Mouse (Mus musculus) kidney, adult 2 months (tissue): ENCODE measurements at regions not wholly inside any gene's neighbourhood (a gene's known extent, or its start where the extent isn't known, plus 50 kb on each side); places are given as distances from the start of the nearest gene placed in this dataset.

Source experiments
- DNase-seq: peaks from one replicate; pipeline ENCODE4 v3.0.0; 2021
- H3K27ac ChIP-seq: fragments of 200-500 bp; 2 replicates; pipeline ENCODE4 v1.5.1; 2012; ENCODE audit warnings: low read depth, low read length, control low read depth, inconsistent platforms; ENCODE audit not compliant: insufficient read depth
- H3K27me3 ChIP-seq: fragments of 200-500 bp; replicated peaks from 2 replicates; pipeline ENCODE4 v1.6.1; 2012; ENCODE audit warnings: mild to moderate bottlenecking, moderate library complexity, low read length, inconsistent platforms; ENCODE audit not compliant: control insufficient read depth, insufficient read depth
- H3K36me3 ChIP-seq: fragments of 200-500 bp; 2 replicates; pipeline ENCODE4 v1.6.1; 2012; ENCODE audit warnings: mild to moderate bottlenecking, moderate library complexity, low read length, inconsistent platforms; ENCODE audit not compliant: control insufficient read depth, insufficient read depth
- H3K4me1 ChIP-seq: fragments of 200-500 bp; 2 replicates; pipeline ENCODE4 v1.6.1; 2011; ENCODE audit warnings: low read length; ENCODE audit not compliant: control insufficient read depth, insufficient read depth
- H3K4me3 ChIP-seq: fragments of 200-500 bp; 2 replicates; pipeline ENCODE4 v1.5.1; 2011; ENCODE audit warnings: mild to moderate bottlenecking, low read depth, low read length, control low read depth; ENCODE audit not compliant: insufficient read depth
- CTCF ChIP-seq: fragments of 200-500 bp; conservative IDR thresholded peaks from 2 replicates; pipeline ENCODE4 v1.5.1; 2011; ENCODE audit warnings: low read depth, mild to moderate bottlenecking, control low read depth, low read length, moderate library complexity, mixed read lengths; ENCODE audit not compliant: insufficient read depth, insufficient read length
- POLR2A ChIP-seq: fragments of 200-500 bp; IDR thresholded peaks from one replicate; pipeline ENCODE4 v1.6.1; 2011; ENCODE audit warnings: low read depth, low read length, control low read depth
- WGBS: fragments of 180-500 bp; shearing (Covaris S2); methylation state at CpG from one replicate; pipeline ENCODE4 v1.1.7; 2018; 5-methylcytosine and 5-hydroxymethylcytosine counted together

DNA sequence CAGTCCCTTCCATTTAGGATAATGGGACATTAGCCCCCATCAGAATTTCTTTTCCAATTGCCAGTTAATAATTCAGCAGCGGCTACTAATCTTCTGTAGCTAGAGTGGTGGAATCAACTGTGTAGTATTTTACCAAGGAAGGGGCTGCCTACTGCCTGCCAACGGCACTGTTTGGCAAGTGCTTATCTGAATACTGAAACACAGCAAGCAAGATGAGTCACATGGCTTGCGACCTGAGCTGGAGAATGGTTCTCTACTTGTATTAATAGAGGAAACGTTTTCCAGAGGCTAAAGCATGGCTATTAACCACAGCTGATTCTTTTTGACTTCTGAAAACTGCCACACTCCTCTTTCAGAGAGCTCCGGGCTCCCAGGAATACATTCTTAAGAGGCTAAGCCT, 681.6 kb upstream of the Pkdcc start:
- WGBS: 71% methylated on average over 5 of the region's 5 CpGs
- no peaks in the 10 kb centered on the region for H3K4me1 ChIP-seq
- H3K36me3 ChIP-seq: no peaks in the 10 kb centered on the region
- no peaks in the 10 kb centered on the region for H3K27me3 ChIP-seq
- H3K4me3 ChIP-seq: no peak overlapping the region
- TF ChIP-seq POLR2A: no peak
- no peak for TF ChIP-seq CTCF
- H3K27ac ChIP-seq: no peak overlapping the region
- no peak for DNase-seq

DNA sequence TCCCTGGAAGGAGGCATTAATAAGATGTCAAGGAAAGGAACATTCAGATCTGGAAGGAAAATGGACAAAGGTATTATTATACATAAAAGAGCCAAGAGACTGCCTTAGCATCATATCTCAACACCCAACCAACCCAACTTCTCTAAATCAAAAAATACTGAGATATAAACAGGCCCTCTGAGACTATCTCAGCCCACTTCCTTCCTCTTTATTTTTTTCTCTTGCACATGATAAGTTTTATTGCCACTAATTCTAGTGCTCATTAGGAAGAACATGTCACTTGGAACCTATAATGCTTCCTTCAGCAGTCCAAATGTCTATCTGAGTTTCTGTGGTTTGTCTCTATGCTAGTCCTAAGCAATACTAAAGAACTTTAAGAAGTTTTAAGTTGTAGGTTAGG, 697.0 kb upstream of the Pkdcc start:
- Histone ChIP-seq H3K27me3 (no peaks in the 10 kb centered on the region), H3K27ac (no peak overlapping the region), H3K4me1 (no peaks in the 10 kb centered on the region), H3K36me3 (no peaks in the 10 kb centered on the region), H3K4me3 (no peak overlapping the region)
- TF ChIP-seq POLR2A: no peak
- no peak for TF ChIP-seq CTCF
- no peak for DNase-seq

DNA sequence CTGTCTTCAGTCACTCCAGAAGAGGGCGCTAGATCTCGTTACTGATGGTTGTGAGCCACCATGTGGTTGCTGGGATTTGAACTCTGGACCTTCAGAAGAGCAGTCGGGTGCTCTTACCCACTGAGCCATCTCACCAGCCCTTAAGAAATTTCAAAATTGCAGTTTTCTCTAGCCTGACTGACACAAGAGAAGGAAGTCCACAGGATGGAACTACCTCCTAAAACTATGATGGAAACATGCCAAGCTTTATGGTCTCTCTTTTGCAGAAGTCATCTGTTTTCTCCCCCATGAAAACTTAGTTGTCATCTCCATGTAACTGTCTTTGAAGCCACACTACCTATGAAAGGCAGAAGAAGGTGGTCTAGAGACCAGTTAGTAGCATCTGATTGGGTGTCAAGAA, 698.2 kb upstream of the Pkdcc start:
- no peak overlapping the region for H3K27ac ChIP-seq
- H3K4me1 ChIP-seq: no peaks in the 10 kb centered on the region
- TF ChIP-seq CTCF: no peak
- no peak for TF ChIP-seq POLR2A
- H3K4me3 ChIP-seq: no peak overlapping the region
- 78% methylated on average over 3 of the region's 3 CpGs for WGBS
- H3K27me3 ChIP-seq: no peaks in the 10 kb centered on the region
- DNase-seq: no peak
- H3K36me3 ChIP-seq: no peaks in the 10 kb centered on the region

DNA sequence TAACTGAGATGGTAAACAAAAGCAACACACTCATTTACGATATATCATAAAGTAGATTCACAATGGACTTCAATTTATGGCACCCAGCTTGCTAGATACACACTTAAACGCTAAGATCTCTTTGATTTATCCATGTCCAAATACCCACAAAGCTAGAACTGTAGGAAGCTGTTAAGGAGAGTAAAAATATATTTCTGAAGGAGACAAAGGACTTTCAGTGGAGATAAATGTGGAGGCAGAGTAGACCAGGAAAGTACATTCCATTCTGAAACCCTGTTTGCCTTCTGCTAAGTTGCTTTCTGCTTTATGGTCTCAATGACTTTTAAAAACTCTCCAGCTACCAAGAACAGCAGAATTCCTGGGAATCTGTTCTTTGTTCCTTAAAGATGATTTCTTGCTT, 701.3 kb upstream of the Pkdcc start:
- WGBS: 38% methylated on average over 2 of the region's 2 CpGs
- Histone ChIP-seq H3K36me3 (no peaks in the 10 kb centered on the region), H3K4me1 (no peaks in the 10 kb centered on the region), H3K27ac (no peak overlapping the region), H3K4me3 (no peak overlapping the region), H3K27me3 (no peaks in the 10 kb centered on the region)
- no peak for DNase-seq
- TF ChIP-seq CTCF (no peak), POLR2A (no peak)

DNA sequence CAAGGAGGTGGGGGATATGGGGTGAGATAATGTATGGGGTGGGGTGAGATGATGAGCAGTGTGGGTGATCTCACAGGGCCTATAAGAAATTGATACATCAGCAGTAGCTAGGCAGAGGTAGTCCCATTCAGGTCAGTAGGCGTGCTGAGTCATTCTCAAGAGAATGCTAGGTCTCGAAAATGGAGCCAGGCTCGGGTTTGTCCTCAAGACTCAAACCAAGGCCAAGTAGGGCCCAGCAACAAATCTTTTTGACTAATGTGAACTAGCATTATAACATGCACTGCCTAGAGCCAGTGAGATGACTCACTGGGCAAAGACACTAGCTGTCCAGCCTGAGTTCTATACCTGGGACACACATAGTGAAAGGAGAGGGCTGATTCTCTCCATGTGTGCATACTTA, 710.8 kb upstream of the Pkdcc start:
- TF ChIP-seq POLR2A: no peak
- no peak for TF ChIP-seq CTCF
- no peaks in the 10 kb centered on the region for H3K27me3 ChIP-seq
- H3K4me3 ChIP-seq: no peak overlapping the region
- no peak overlapping the region for H3K27ac ChIP-seq
- no peak for DNase-seq
- no peaks in the 10 kb centered on the region for H3K4me1 ChIP-seq
- H3K36me3 ChIP-seq: no peaks in the 10 kb centered on the region
- WGBS: 84% methylated on average over 3 of the region's 3 CpGs

DNA sequence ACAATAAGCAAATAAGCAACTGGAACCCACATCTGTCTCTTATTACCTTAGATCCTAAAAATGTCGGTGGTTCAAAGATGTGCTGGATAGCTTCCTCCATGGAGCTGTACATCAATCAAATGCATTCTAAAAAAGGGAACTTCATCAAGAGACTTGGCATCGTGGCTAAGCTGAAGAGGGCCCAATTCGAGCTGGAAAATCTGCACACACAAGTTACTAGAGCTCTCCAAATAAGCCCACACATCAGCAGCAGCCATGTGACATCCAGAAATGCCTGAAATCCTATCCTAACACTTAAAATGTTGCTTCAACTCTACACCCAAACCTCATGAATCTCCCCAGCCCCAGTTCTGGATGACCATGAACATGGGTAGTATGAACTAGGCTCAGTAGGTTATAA, 729.5 kb upstream of the Pkdcc start:
- Histone ChIP-seq H3K27me3 (no peaks in the 10 kb centered on the region), H3K27ac (no peak overlapping the region), H3K4me3 (no peak overlapping the region), H3K36me3 (no peaks in the 10 kb centered on the region), H3K4me1 (no peaks in the 10 kb centered on the region)
- 46% methylated on average over 3 of the region's 3 CpGs for WGBS
- TF ChIP-seq CTCF (no peak), POLR2A (no peak)
- DNase-seq: no peak

DNA sequence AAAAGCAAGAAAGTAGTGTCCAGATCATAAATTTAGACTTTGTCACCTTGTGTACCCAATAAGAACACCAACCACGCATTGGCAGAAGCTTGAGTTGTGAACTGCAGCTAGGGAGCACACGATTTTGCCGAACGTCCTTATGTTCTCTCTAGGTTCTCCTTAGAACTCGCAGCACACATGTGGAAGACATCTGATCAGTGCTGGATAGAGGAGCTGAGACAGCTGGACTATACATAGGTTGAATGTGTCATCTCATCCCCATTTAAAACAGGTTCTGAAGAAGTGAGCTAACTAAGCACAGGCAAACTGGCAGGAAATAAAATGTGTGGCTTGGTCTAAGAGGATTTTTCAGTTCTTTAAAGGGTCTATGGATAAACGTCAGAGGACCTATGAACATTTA, 730.5 kb upstream of the Pkdcc start:
- no peaks in the 10 kb centered on the region for H3K36me3 ChIP-seq
- H3K4me1 ChIP-seq: no peaks in the 10 kb centered on the region
- 85% methylated on average over 6 of the region's 6 CpGs for whole genome bisulfite sequencing
- no peak for DNase-seq
- no peak for TF ChIP-seq CTCF
- no peaks in the 10 kb centered on the region for H3K27me3 ChIP-seq
- H3K4me3 ChIP-seq: no peak overlapping the region
- no peak overlapping the region for H3K27ac ChIP-seq

DNA sequence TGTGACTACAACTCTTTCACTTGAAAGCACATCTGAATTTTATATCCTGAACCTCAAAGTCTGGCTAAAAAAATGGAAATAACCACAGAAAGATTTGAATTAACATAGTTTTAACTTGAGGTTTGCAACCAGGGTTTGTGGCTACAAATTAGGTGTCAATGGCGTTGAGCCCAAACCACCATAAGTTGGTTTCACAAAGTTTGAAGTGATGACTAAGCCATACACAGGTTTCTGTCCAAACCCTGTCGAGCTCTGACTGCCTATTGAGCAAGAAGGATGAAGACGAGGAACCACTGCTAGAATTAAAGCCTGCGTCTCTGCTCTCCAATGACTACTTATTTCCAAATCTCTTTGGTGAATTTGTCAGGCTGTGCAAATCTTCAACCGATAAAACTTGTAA, 719.8 kb upstream of the Slc8a1 start:
- no peak overlapping the region for H3K4me3 ChIP-seq
- 82% methylated on average over 5 of the region's 5 CpGs for WGBS
- TF ChIP-seq POLR2A (no peak), CTCF (no peak)
- H3K27me3 ChIP-seq: no peaks in the 10 kb centered on the region
- no peaks in the 10 kb centered on the region for H3K36me3 ChIP-seq
- no peak overlapping the region for H3K27ac ChIP-seq
- DNase-seq: no peak
- H3K4me1 ChIP-seq: no peaks in the 10 kb centered on the region
